Mouse (Mus musculus): Measurements from ENCODE around the gene Dhx8. TPM values are rescaled to one million over a fixed set of nuclear protein-coding genes. Genes with fewer than 3 reads are reported as not detected.

The Dhx8 gene
- polyA plus RNA-seq, 1 experiment from 2014 or later: 24.8 TPM

GRCm38 (mm10) chr11:101733596-101733995, 877 bp downstream of the Dhx8 start:
- TF ChIP-seq CTCF (IDR thresholded peaks at IDR 0.05): no peak
- no peak for DNase-seq (ENCODE audit: low read depth, low spot score)
- POLR2A ChIA-PET: interaction anchor here (0.6 to 4.0 kb wide), 5 partner anchors 12 to 89 kb away, joined by 3 to 41 read pairs (median 4); no protein-coding TSS in a partner anchor
- ATAC-seq: no peak
- H3K27me3 ChIP-seq: no peaks in the 10 kb centered on the region
- in situ Hi-C loops (cut with MboI; ENCODE audit: low pct_unique_long_range_greater_than_20kb): loop anchor here (5.0 kb wide), 1 partner anchor 71 kb away; no protein-coding TSS in a partner anchor
- CTCF ChIA-PET: interaction anchor here (0.7 to 8.0 kb wide), 15 partner anchors 9 to 176 kb away, joined by 3 to 87 read pairs (median 7); partner anchors contain the start of gene Arl4d

- DNase-seq (ENCODE audit: low read depth, low spot score) (no peak), ATAC-seq (no peak)
- no peaks in the 10 kb centered on the region for H3K27me3 ChIP-seq
- no peak for TF ChIP-seq CTCF (IDR thresholded peaks at IDR 0.05)
- in situ Hi-C loops (cut with MboI; ENCODE audit: low pct_unique_long_range_greater_than_20kb): loop anchor here (5.0 kb wide), 1 partner anchor 151 kb away; no protein-coding TSS in a partner anchor
- ChIA-PET POLR2A (no interaction called here), CTCF (interaction anchor here (3.1 to 3.8 kb wide), 2 partner anchors 57 to 154 kb away, joined by 11 to 13 read pairs; no protein-coding TSS in a partner anchor)
Observed at GRCm38 (mm10) chr11:101756616-101757015, 23.9 kb downstream of the Dhx8 start.

GRCm38 (mm10) chr11:101757366-101757765, 24.6 kb downstream of the Dhx8 start:
- H3K27me3 ChIP-seq: no peaks in the 10 kb centered on the region
- ATAC-seq (no peak), DNase-seq (ENCODE audit: low read depth, low spot score) (no peak)
- POLR2A ChIA-PET: no interaction called here
- in situ Hi-C loops (cut with MboI; ENCODE audit: low pct_unique_long_range_greater_than_20kb): loop anchor here (5.0 kb wide), 1 partner anchor 150 kb away; no protein-coding TSS in a partner anchor
- CTCF ChIA-PET: interaction anchor here (3.8 kb wide), 1 partner anchor 56 kb away, joined by 11 read pairs; no protein-coding TSS in a partner anchor
- TF ChIP-seq CTCF (IDR thresholded peaks at IDR 0.05): no peak

GRCm38 (mm10) chr11:101758431-101758830, 25.7 kb downstream of the Dhx8 start:
- TF ChIP-seq CTCF (IDR thresholded peaks at IDR 0.05): no peak
- CTCF ChIA-PET: interaction anchor here (3.8 kb wide), 1 partner anchor 55 kb away, joined by 11 read pairs; no protein-coding TSS in a partner anchor
- POLR2A ChIA-PET: no interaction called here
- ATAC-seq (no peak), DNase-seq (ENCODE audit: low read depth, low spot score) (no peak)
- no peaks in the 10 kb centered on the region for H3K27me3 ChIP-seq
- in situ Hi-C loops (cut with MboI; ENCODE audit: low pct_unique_long_range_greater_than_20kb): loop anchor here (5.0 kb wide), 1 partner anchor 149 kb away; no protein-coding TSS in a partner anchor

GRCm38 (mm10) chr11:101759530-101759929, 26.8 kb downstream of the Dhx8 start:
- no peak for DNase-seq (ENCODE audit: low read depth, low spot score)
- no peak for ATAC-seq
- no peak for TF ChIP-seq CTCF (IDR thresholded peaks at IDR 0.05)
- POLR2A ChIA-PET: interaction anchor here (0.8 kb wide), 1 partner anchor 47 kb away, joined by 4 read pairs; no protein-coding TSS in a partner anchor
- H3K27me3 ChIP-seq: no peaks in the 10 kb centered on the region
- in situ Hi-C loops (cut with MboI; ENCODE audit: low pct_unique_long_range_greater_than_20kb): loop anchor here (5.0 kb wide), 1 partner anchor 148 kb away; no protein-coding TSS in a partner anchor
- CTCF ChIA-PET: no interaction called here

- DNase-seq (ENCODE audit: low read depth, low spot score): peak; percentile 30
Observed at GRCm38 (mm10) chr11:101763723-101764122, 31.0 kb downstream of the Dhx8 start.

GRCm38 (mm10) chr11:101764546-101764945, 31.8 kb downstream of the Dhx8 start:
- no peak for TF ChIP-seq CTCF (IDR thresholded peaks at IDR 0.05)
- ChIA-PET CTCF (interaction anchor here (1.2 to 3.8 kb wide), 2 partner anchors 50 to 146 kb away, joined by 3 to 15 read pairs; no protein-coding TSS in a partner anchor), POLR2A (no interaction called here)
- DNase-seq (ENCODE audit: low read depth, low spot score) (no peak), ATAC-seq (no peak)
- in situ Hi-C loops (cut with MboI; ENCODE audit: low pct_unique_long_range_greater_than_20kb): loop anchor here (10.0 kb wide), 1 partner anchor 50 kb away; no protein-coding TSS in a partner anchor
- H3K27me3 ChIP-seq: no peaks in the 10 kb centered on the region

More at GRCm38 (mm10) chr11:101763723-101764122, 31.0 kb downstream of the Dhx8 start:
- CTCF ChIA-PET: interaction anchor here (0.8 to 1.3 kb wide), 5 partner anchors 10 to 147 kb away, joined by 3 to 12 read pairs (median 6); no protein-coding TSS in a partner anchor
- in situ Hi-C loops (cut with MboI; ENCODE audit: low pct_unique_long_range_greater_than_20kb): loop anchor here (10.0 kb wide), 1 partner anchor 51 kb away; no protein-coding TSS in a partner anchor
- no peaks in the 10 kb centered on the region for H3K27me3 ChIP-seq
- POLR2A ChIA-PET: no interaction called here
- no peak for ATAC-seq
- TF ChIP-seq CTCF (IDR thresholded peaks at IDR 0.05): peak; percentile 86

- ATAC-seq (no peak), DNase-seq (ENCODE audit: low read depth, low spot score) (no peak)
- ChIA-PET CTCF (interaction anchor here (1.0 to 3.8 kb wide), 3 partner anchors 18 to 143 kb away, joined by 3 to 15 read pairs (median 5); partner anchors contain the start of gene Etv4), POLR2A (no interaction called here)
- in situ Hi-C loops (cut with MboI; ENCODE audit: low pct_unique_long_range_greater_than_20kb): loop anchor here (10.0 kb wide), 1 partner anchor 47 kb away; no protein-coding TSS in a partner anchor
- TF ChIP-seq CTCF (IDR thresholded peaks at IDR 0.05): no peak
- H3K27me3 ChIP-seq: no peaks in the 10 kb centered on the region
Observed at GRCm38 (mm10) chr11:101767326-101767725, 34.6 kb downstream of the Dhx8 start.

GRCm38 (mm10) chr11:101768721-101769120, 36.0 kb downstream of the Dhx8 start:
- DNase-seq (ENCODE audit: low read depth, low spot score): no peak
- no peaks in the 10 kb centered on the region for H3K27me3 ChIP-seq
- in situ Hi-C loops (cut with MboI; ENCODE audit: low pct_unique_long_range_greater_than_20kb): loop anchor here (10.0 kb wide), 1 partner anchor 46 kb away; no protein-coding TSS in a partner anchor
- ChIA-PET POLR2A (interaction anchor here (1.2 kb wide), 1 partner anchor 19 kb away, joined by 3 read pairs; no protein-coding TSS in a partner anchor), CTCF (no interaction called here)
- no peak for TF ChIP-seq CTCF (IDR thresholded peaks at IDR 0.05)
- ATAC-seq: no peak

- TF ChIP-seq CTCF (IDR thresholded peaks at IDR 0.05): no peak
- ChIA-PET POLR2A (no interaction called here), CTCF (no interaction called here)
- no peak for DNase-seq (ENCODE audit: low read depth, low spot score)
- in situ Hi-C loops (cut with MboI; ENCODE audit: low pct_unique_long_range_greater_than_20kb): no loop called here
- no peak for ATAC-seq
- no peaks in the 10 kb centered on the region for H3K27me3 ChIP-seq
Observed at GRCm38 (mm10) chr11:101770266-101770665, 37.5 kb downstream of the Dhx8 start.

- no peak for DNase-seq (ENCODE audit: low read depth, low spot score)
Observed at GRCm38 (mm10) chr11:101772027-101772426, 39.3 kb downstream of the Dhx8 start.

More at GRCm38 (mm10) chr11:101772027-101772426, 39.3 kb downstream of the Dhx8 start:
- TF ChIP-seq CTCF (IDR thresholded peaks at IDR 0.05): no peak
- ATAC-seq: no peak
- POLR2A ChIA-PET: no interaction called here
- in situ Hi-C loops (cut with MboI; ENCODE audit: low pct_unique_long_range_greater_than_20kb): no loop called here
- no peaks in the 10 kb centered on the region for H3K27me3 ChIP-seq
- CTCF ChIA-PET: no interaction called here

All from Patski (cell line).